Mouse (Mus musculus) spleen, postnatal 14 days (tissue): Measurements from ENCODE around the gene Tcl1b1.
A peak's percentile ranks its signal among the peaks of the same experiment; 100 is the strongest.
"Not testable (repeated sequence)": the region's sequence is repeated elsewhere in the genome, so short reads cannot be mapped to it uniquely, and the experiment has no call there.

Experiments
- DNase-seq, 2 experiments: peaks; one replicate each; pipeline ENCODE4 v3.0.0; 2021 to 2022; ENCODE audit warnings: low spot score in 2 of 2

The Tcl1b1 gene

DNA sequence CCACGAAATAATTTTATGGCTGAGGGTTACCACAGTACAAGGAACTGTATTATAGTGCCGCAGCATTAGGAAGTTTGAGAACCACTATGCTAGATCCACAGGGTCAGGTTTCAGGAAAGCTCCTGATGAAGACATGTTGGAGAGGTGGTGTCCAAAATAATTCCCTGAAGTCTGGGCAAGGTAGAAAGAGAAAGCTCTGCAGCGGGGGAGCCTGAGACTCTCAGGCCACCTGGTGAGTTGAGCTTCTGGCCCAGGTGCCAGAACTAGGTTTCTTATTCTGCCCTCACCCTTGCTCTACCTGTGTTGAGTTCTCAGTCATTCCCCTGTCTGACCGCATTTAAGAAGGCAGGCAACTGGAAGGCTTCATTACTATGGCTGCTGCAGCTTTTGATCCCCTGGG, at the start of gene Tcl1b1:
Gene Tcl1b1, plus strand, starts transcription at position 301 of the 400 bp plus-strand sequence.
- no peak for DNase-seq

- no peak for DNase-seq
Observed at GRCm38 (mm10) chr12:105109812-105110211, 49.7 kb upstream of the Tcl1b1 start.

DNA sequence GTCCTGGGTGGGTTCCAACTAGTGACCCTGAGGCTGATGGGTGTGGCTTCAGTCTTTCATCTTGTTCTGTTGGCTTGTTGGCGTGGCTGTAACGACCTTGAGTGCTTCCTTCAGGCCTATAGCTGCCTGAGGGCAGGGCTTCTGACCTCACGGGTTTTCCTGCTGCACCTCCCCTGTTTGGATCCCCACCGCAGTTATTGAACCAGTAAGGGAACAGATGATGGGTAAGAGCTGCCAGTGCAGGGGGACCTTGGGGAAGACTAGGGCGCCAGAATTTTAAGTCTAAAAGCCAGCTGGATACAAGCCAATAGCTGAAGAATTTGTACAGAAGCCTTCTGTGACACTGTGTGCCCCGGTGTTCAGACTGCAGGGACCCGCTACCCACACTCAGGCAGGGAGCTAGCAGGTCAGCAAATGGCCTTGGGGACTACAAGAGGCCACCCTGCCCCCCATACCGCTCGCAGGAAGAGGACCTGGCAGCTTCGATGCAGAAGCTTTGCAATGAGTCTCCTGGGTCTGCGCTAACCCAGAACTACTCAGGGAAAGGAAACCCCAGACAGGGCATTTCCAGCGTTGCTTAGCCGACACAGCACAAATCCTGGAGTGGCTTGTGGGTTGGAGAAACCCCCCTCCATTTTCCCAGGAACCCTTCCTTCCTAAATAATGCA, 47.0 kb upstream of the Tcl1b1 start:
- no peak for DNase-seq

- DNase-seq, result no peak
Observed at GRCm38 (mm10) chr12:105116648-105117047, 42.8 kb upstream of the Tcl1b1 start.

DNA sequence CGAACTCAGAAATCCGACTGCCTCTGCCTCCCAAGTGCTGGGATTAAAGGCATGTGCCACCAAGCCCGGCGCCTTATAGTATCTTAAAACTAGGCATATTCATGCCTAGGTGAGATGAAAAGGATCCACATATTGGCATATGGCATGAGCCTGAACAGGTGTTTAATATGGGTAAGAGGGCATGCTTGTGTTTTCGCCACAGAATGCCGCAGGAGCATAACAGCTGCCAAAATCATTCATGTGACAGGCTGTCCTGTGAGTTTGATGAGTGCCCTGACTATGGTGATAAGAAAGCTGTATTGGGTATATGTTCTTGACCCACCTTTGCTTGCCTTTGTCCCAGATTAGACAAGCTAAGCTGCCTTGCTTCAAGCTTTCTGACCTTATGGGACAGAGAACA, 34.1 kb upstream of the Tcl1b1 start:
- DNase-seq, result no peak

DNA sequence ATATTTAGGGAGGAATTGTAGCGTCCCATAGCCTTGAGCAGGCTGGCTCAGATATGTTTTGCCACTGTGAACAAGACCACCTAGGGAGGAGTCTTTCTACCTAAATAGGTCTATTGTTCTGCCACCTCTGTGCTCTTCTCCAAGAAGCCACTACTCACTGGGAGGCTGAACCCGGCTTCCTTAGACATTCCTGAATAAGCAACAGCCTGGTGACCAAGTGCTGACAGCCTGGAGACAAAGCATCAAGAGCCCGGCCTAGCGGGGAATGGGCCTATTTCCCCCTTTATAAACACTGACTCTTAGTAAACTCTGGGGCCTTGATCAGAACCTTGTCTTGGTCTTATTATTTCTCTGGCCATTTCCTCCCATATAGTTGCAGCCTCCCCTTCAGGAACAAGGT, 33.0 kb upstream of the Tcl1b1 start:
- no peak for DNase-seq

DNA sequence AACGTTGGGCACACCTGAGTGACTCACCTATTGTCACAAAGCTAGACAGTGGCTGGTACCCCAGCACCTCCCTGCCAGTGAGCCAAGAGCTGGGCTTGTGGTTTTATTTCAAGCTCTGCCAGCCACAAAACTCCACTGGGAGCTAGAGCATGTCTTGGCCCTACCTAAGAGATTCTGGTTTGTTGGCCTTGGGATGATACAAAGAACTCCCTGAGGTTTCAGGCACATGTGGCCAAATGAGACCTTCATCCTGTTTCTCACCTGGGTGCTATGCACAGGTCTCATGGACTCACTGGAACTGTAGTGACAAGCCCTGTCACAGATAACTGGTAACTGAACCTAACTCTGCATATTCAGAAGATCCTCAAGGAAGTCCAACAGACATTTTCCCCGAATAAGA, 31.9 kb upstream of the Tcl1b1 start:
- DNase-seq, result no peak

GRCm38 (mm10) chr12:105129494-105130205, 29.8 kb upstream of the Tcl1b1 start:
- DNase-seq, result not testable (repeated sequence)

DNA sequence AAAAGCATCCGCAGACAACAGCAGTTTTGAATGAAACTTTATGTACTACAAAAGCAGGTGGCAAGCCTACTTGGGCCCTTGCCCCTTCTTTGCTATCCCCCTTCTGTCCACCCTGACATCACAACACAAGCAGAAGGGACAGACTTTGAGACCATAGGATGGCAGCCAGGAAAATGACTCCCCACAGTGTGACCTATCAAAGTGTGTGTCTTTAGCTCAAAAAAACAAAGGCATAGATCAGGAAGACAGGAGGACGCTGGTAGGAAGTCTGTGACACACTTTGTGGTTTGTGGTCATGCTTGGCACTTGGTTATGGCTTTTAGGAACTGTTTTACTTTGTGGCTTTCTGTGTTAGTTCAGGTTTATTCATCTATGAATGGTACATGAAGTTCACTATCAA, 25.3 kb upstream of the Tcl1b1 start:
- DNase-seq, result not testable (repeated sequence)

- DNase-seq, result not testable (repeated sequence)
Observed at GRCm38 (mm10) chr12:105134826-105135225, 24.7 kb upstream of the Tcl1b1 start.

GRCm38 (mm10) chr12:105137729-105138128, 21.8 kb upstream of the Tcl1b1 start:
- not testable (repeated sequence) for DNase-seq

DNA sequence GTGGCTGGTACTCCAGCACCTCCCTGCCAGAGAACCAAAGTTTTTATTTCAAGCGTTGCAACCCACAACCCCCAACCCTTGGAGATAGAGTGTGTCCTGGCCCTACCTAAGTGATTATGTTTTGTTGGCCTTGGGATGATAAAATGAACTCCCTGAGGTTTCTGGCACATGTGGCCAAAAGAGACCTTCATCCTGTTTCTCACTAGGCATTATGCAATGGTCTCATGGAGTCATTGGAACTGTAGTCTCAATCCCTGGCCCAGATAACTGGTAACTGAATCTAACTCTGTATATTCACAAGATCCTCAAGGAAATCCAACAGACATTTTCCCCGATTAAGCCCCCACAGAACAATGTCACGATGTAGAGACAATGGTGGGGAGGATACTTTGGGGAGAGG, 16.4 kb upstream of the Tcl1b1 start:
- no peak for DNase-seq

DNA sequence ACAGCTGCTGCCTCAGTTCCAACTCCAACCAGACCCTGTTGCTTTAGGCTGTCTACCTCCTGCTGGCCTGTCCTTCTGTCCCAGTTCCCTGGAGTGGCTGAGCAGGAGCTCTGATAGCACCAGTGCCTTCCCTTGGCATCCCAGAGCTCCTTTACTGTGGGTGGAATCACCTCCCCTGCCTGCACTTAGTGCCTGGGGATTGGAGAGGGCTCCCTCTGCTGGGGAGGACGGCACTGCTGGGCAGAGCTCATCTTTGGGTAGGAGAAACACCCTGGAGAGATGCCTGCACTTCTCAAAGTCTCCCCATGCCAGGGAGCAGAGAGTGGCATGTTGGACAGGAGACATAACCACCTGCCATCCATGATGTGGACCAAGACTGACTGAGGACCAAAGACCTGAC, 14.6 kb upstream of the Tcl1b1 start:
- not testable (repeated sequence) for DNase-seq

- no peak for DNase-seq
Observed at GRCm38 (mm10) chr12:105145714-105146113, 13.8 kb upstream of the Tcl1b1 start, which contains the start of gene Tcl1b2. Gene Tcl1b2 (plus strand): TSS chr12:105146014.

DNA sequence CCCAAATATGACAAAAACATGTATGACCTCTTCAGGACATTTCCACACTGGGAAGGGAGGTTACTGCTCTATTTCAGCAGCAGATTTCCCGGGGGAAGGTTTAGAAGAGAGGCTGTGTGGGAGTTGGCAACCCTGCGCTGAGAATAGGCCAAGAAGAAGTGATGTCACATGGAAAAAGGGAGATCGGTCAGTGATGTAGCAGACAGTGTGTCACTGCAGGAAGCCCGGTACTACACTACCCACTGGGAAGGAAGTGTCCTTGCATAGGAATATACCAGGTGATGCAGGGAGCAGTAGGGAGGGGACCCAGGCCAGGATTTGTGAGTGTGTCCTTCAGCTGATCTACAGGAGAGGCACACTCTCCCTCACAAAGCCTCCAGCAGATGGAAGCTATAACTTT, 4.2 kb upstream of the Tcl1b1 start:
- DNase-seq, result not testable (repeated sequence)

DNA sequence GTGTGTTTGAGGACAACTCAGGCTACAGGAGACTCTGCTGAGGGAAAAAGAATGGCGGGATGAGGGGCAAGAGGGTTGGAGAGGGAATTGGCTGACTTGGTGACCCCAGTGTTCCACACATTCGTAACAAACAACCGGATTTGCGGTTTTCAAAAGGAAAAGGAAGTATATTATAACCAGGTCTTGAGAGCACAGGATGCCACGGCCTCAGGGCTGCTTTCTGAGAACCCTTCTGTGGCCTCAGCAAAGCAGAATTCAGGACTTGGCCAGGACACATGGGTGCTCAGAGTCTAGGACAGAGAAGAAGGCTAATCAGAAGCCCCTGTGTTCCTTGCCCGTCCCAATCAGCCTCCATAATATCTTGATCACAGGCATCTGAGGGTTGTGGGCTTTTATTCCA, 648 bp upstream of the Tcl1b1 start:
- no peak for DNase-seq

DNA sequence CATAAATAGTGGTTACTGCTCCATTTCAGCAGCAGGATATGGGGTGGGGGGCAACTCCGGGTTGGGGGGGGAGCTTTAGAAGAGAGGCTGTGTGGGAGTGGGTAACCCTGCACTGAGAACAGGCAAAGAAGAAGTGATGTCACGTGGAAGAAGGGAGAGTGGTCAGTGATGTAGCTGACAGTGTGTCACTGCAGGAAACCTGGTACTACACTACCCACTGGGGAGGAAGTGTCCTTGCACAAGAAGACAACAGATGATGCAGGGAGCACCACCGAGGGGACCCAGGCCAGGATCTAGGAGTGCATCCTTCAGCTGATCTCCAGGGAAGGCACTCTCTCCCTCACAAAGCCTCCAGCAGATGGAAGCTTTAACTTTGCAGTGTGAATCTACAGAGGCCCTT, 7.2 kb downstream of the Tcl1b1 start:
- no peak for DNase-seq

DNA sequence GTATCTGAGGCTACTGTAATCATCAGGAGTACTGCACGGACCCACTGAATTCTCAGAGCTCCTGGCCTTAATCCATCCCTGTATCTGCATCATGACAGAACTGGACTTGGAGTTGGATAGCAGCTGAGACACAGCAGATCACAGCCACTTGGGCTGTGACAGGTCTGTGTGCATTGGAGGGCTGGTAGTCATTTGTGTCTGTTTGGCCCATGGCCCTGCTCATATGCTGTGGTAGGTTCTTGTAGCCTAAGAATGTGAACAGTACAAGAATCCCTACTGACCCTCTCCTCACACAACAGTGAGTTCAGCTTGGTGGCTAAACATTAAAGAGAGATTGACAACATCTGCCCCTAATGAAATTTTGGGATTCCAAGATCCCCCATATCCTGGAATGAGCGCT, 13.9 kb downstream of the Tcl1b1 start:
- DNase-seq, result no peak

DNA sequence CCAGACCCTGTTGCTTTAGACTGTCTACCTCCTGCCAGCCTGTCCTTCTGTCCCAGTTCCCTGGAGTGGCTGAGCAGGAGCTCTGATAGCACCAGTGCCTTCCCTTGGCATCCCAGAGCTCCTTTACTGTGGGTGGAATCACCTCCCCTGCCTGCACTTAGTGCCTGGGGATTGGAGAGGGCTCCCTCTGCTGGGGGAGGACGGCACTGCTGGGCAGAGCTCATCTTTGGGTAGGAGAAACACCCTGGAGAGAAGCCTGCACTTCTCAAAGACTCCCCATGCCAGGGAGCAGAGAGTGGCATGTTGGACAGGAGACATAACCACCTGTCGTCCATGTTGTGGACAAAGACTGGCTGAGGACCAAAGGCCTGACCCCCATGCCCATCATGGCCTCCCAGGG, 14.8 kb downstream of the Tcl1b1 start:
- DNase-seq, result peak; percentile 24 to 55

DNA sequence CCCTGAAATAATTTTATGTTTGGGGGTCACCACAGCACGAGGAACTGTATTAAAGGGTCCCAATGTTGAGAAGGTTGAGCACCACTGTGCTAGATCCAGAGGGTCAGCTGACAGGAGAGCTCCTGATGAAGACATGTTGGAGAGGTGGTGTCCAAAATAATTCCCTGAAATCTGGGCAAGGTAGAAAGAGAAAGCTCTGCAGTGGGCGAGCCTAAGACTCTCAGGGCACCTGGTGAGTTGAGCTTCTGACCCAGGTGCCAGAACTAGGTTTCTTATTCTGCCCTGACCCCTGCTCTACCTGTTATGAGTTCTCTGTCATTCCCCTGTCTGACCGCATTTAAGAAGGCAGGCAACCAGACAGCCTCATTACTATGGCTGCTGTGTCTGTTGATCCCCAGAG, 16.6 kb downstream of the Tcl1b1 start, which contains the start of gene Tcl1b5:
Gene Tcl1b5, plus strand, starts transcription at position 301 of the 400 bp plus-strand sequence.
- not testable (repeated sequence) for DNase-seq

GRCm38 (mm10) chr12:105181040-105181644, 21.7 kb downstream of the Tcl1b1 start:
- DNase-seq, result not testable (repeated sequence)

- DNase-seq, result not testable (repeated sequence)
Observed at GRCm38 (mm10) chr12:105188980-105189379, 29.5 kb downstream of the Tcl1b1 start.

DNA sequence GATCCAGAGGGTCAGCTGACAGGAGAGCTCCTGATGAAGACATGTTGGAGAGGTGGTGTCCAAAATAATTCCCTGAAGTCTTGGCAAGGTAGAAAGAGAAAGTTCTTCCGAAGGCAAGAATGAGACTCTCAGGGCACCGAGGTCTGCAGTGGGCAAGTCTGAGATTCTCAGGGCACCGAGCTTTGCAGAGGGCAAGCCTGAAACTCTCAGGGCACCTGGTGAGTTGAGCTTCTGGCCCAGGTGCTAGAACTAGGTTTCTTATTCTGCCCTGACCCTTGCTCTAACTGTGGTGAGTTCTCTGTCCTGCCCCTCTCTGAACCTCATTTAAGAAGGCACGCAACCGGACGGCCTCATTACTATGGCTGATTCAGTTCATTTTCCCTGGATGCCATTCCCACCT, 31.3 kb downstream of the Tcl1b1 start, which contains the start of gene Tcl1b3:
Gene Tcl1b3, plus strand, starts transcription at position 301 of the 400 bp plus-strand sequence.
- DNase-seq, result not testable (repeated sequence)
